Mouse (Mus musculus): ENCODE results near the gene Peak1. TPM values are rescaled to one million over a fixed set of nuclear protein-coding genes. Genes with fewer than 3 reads are reported as not detected.

Gene Peak1
- polyA plus RNA-seq, 1 experiment from 2014 or later = 2.6 TPM

DNA sequence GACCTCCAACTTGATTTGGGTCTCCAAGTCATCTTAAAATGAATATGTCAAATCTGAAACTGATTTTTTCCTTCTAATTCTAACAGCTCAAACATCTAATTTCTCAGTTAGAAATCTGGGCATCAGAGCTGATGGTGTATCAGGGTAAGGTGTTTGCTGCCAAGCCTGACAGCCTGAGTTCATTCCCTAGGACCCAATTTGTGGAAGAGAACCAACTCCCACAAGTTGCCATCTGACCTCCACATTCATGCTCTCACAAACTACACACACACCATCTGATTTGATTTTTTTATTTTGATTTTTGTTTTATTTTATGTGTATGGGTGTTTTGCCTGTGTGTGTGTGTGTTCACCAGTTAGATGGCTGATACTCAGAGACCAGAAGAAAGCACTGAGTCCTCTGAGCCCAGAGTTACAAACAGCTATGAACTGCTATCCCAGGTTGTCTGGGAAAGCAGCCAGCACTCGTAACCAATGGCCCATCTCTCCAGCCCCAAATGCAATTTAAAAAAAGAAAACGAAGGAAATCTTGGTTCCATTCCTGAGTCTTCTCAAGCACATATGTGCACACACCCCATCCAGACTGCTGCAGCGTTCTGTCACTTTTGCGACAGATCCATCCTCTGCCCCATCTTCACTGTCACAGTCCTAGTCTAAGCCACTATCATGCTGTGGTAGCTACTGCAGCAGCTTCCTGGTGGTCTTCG lies 18.1 kb upstream of the Peak1 start:
- H3K9me3 ChIP-seq (ENCODE audit: low read length) = no peaks in the 10 kb centered on the region
- H3K4me2 ChIP-seq (ENCODE audit: low read depth, low read length) = no peak overlapping the region
- WGBS (ENCODE audit: insufficient replicate concordance) = 88% methylated on average over 5 of the region's 5 CpGs
- no peak overlapping the region for H3K9ac ChIP-seq (replicated peaks)
- no peaks in the 10 kb centered on the region for H3K27me3 ChIP-seq (ENCODE audit: insufficient read depth, low read length)
- no peak for DNase-seq
- TF ChIP-seq CTCF (IDR thresholded peaks at IDR 0.05; ENCODE audit: low read depth) (no peak), EP300 (IDR thresholded peaks at IDR 0.05; ENCODE audit: low read depth) (no peak)
- no peak overlapping the region for H3K27ac ChIP-seq (ENCODE audit: low read depth)
- ATAC-seq = no peak
- no peak overlapping the region for H3K4me3 ChIP-seq (ENCODE audit: low read depth, low read length)
- no peaks in the 10 kb centered on the region for H3K4me1 ChIP-seq (ENCODE audit: insufficient read depth)
- H3K36me3 ChIP-seq (replicated peaks; ENCODE audit: insufficient read depth, low read length) = no peaks in the 10 kb centered on the region

DNA sequence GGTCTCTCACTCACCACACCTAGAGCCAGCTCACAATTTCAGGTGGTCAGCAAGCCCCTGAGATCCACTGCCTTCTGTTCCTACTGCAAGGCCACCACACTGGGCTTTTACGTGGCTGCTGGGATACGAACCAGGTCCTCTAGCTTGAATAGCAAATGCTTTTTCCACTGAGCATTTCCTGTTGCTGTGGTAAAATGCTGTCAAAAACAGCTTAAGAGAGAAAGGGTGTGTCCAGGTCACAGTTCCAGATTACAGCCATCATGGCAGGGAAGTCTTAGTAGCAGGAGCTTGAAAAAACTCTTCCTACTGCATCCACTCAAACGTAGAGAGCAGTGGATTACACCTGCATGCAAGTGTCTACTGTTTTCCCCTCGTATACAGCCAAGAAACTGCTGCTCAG lies 7.0 kb upstream of the Peak1 start:
- Histone ChIP-seq H3K4me1 (ENCODE audit: insufficient read depth) (peaks cover 14% of the 10 kb centered on the region), H3K4me3 (ENCODE audit: low read depth, low read length) (no peak overlapping the region), H3K36me3 (replicated peaks; ENCODE audit: insufficient read depth, low read length) (peaks cover 3% of the 10 kb centered on the region; the same call in 1 of the 2 replicates), H3K27me3 (ENCODE audit: insufficient read depth, low read length) (no peaks in the 10 kb centered on the region), H3K9me3 (ENCODE audit: low read length) (no peaks in the 10 kb centered on the region), H3K27ac (ENCODE audit: low read depth) (no peak overlapping the region), H3K9ac (replicated peaks) (no peak overlapping the region), H3K4me2 (ENCODE audit: low read depth, low read length) (no peak overlapping the region)
- 73% methylated on average over 4 of the region's 4 CpGs for whole genome bisulfite sequencing (ENCODE audit: insufficient replicate concordance)
- DNase-seq = no peak
- no peak for TF ChIP-seq CTCF (IDR thresholded peaks at IDR 0.05; ENCODE audit: low read depth)
- TF ChIP-seq EP300 (IDR thresholded peaks at IDR 0.05; ENCODE audit: low read depth) = no peak
- no peak for ATAC-seq

DNA sequence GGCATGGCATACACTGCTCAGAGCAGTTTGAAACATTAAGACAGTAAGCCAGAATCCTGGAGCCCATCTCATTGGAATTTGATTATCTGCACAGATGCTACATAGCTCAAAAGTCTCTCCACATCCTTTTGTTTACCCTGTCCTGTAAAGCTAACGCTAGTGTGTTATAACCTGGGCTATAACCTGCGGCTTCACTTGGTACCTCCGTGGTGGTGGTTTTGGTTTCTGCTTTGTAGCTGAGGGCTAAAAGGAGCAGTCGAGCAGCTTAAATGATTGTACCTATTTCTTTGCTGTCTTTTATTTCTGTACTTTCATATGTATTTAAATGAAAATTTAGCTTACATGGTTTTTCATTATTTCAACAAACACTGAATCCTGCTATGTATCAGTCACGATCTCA lies 4.1 kb upstream of the Peak1 start:
- Histone ChIP-seq H3K9ac (replicated peaks) (no peak overlapping the region), H3K9me3 (ENCODE audit: low read length) (no peaks in the 10 kb centered on the region), H3K36me3 (replicated peaks; ENCODE audit: insufficient read depth, low read length) (peaks cover 3% of the 10 kb centered on the region; the same call in 1 of the 2 replicates), H3K27ac (ENCODE audit: low read depth) (no peak overlapping the region), H3K4me2 (ENCODE audit: low read depth, low read length) (no peak overlapping the region), H3K4me3 (ENCODE audit: low read depth, low read length) (no peak overlapping the region), H3K27me3 (ENCODE audit: insufficient read depth, low read length) (no peaks in the 10 kb centered on the region), H3K4me1 (ENCODE audit: insufficient read depth) (peaks cover 15% of the 10 kb centered on the region)
- no peak for TF ChIP-seq CTCF (IDR thresholded peaks at IDR 0.05; ENCODE audit: low read depth)
- no peak for TF ChIP-seq EP300 (IDR thresholded peaks at IDR 0.05; ENCODE audit: low read depth)
- 71% methylated on average over 5 of the region's 5 CpGs for WGBS (ENCODE audit: insufficient replicate concordance)
- DNase-seq (no peak), ATAC-seq (no peak)

DNA sequence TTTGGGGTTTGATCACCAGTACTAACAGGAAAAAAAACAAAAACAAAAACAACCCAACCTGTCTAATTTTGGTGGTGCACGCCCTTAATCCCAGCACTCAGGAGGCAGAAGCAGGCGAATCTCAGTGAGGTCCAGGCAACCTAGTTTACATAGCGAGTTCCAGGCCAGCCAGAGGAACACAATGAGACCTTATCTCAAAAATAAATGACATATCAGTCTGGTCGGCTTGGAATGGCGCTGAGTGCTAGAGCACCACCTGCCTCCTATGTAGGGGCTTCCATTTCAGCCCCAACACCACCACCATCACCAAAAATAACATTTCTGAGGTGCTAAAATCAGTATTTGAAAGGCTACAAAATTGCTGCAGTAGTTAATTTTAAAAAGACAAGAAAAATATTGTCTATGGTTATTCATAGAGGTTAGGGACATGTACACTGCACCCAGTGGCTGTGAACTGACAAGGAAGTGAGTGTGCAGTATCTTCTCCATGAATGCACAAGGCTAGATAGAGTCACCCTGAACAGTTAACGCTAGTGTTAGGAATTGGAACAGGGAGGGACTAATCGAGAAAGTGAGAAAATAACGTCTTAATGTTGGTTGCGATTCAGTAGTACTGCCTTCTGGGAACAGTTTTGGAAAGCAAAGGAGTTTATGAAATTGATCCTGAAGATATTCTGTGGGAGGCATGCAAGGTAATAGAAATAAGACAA lies 3.2 kb upstream of the Peak1 start:
- Histone ChIP-seq H3K9me3 (ENCODE audit: low read length) (no peaks in the 10 kb centered on the region), H3K36me3 (replicated peaks; ENCODE audit: insufficient read depth, low read length) (peaks cover 3% of the 10 kb centered on the region; the same call in 1 of the 2 replicates), H3K4me1 (ENCODE audit: insufficient read depth) (peaks cover 16% of the 10 kb centered on the region), H3K9ac (replicated peaks) (no peak overlapping the region), H3K27me3 (ENCODE audit: insufficient read depth, low read length) (no peaks in the 10 kb centered on the region), H3K27ac (ENCODE audit: low read depth) (no peak overlapping the region), H3K4me2 (ENCODE audit: low read depth, low read length) (no peak overlapping the region), H3K4me3 (ENCODE audit: low read depth, low read length) (no peak overlapping the region)
- DNase-seq (no peak), ATAC-seq (no peak)
- WGBS (ENCODE audit: insufficient replicate concordance) = 57% methylated on average over 9 of the region's 9 CpGs
- TF ChIP-seq EP300 (IDR thresholded peaks at IDR 0.05; ENCODE audit: low read depth) (no peak), CTCF (IDR thresholded peaks at IDR 0.05; ENCODE audit: low read depth) (no peak)

DNA sequence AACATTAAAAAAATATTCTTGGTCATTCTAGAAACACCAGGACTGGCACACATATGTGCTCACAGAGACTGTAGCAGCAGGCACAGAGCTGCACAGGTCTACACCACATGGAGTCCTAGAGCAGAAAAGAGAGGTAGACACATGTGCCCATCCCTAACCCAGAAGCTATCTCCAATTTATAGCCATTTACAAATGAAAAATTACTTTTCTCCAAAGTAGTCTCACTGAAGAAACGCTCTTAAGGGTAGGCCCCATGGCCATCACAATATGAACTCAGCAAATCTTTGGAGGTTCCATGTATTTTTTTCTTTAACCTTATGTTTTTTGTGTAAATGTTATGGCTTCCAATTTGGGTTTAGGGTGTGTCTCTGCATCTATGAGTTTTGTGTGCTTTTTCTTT lies 2.4 kb upstream of the Peak1 start:
- Histone ChIP-seq H3K9me3 (ENCODE audit: low read length) (no peaks in the 10 kb centered on the region), H3K27ac (ENCODE audit: low read depth) (no peak overlapping the region), H3K4me3 (ENCODE audit: low read depth, low read length) (no peak overlapping the region), H3K4me2 (ENCODE audit: low read depth, low read length) (no peak overlapping the region), H3K4me1 (ENCODE audit: insufficient read depth) (peaks cover 16% of the 10 kb centered on the region), H3K9ac (replicated peaks) (no peak overlapping the region), H3K27me3 (ENCODE audit: insufficient read depth, low read length) (no peaks in the 10 kb centered on the region), H3K36me3 (replicated peaks; ENCODE audit: insufficient read depth, low read length) (peaks cover 3% of the 10 kb centered on the region; the same call in 1 of the 2 replicates)
- TF ChIP-seq CTCF (IDR thresholded peaks at IDR 0.05; ENCODE audit: low read depth) = no peak
- no peak for TF ChIP-seq EP300 (IDR thresholded peaks at IDR 0.05; ENCODE audit: low read depth)
- ATAC-seq (no peak), DNase-seq (no peak)
- WGBS (ENCODE audit: insufficient replicate concordance) = 75% methylated on average over 1 of the region's 1 CpGs

DNA sequence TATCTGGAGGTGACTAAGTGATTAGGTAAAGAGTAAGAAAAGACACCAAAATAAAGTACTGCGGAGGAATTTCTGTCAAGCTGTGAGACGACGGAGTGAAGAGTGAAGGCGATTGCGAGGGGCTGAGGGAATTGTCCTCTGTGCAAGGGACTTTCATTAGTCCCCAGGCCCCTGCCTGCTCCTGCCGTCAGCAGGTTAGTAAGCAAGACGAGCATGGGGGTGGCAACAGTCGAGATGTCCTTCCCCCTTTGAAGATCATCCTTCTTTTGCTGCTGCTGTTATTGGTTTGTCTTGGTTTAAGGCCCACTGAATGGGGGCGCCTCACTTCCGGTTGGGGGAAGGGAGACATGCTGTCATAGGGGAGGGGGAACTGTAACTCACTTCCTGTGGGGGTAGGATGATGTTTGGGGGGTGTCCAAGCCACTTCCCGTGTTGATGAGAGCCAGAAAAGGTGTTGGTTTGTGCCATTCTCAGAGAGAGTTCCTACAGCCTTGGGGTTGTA lies 922 bp upstream of the Peak1 start:
- H3K9ac ChIP-seq (replicated peaks) = peak overlapping the region; percentile 67
- no peak for TF ChIP-seq EP300 (IDR thresholded peaks at IDR 0.05; ENCODE audit: low read depth)
- no peak for TF ChIP-seq CTCF (IDR thresholded peaks at IDR 0.05; ENCODE audit: low read depth)
- DNase-seq (peak; percentile 83), ATAC-seq (peak; percentile 28)
- H3K27me3 ChIP-seq (ENCODE audit: insufficient read depth, low read length) = no peaks in the 10 kb centered on the region
- 0% methylated on average over 11 of the region's 11 CpGs for WGBS (ENCODE audit: insufficient replicate concordance)
- peaks cover 3% of the 10 kb centered on the region; the same call in 1 of the 2 replicates for H3K36me3 ChIP-seq (replicated peaks; ENCODE audit: insufficient read depth, low read length)
- H3K4me2 ChIP-seq (ENCODE audit: low read depth, low read length) = peak overlapping the region; percentile 96
- peaks cover 9% of the 10 kb centered on the region; the same call in 1 of the 2 replicates for H3K4me1 ChIP-seq (ENCODE audit: insufficient read depth)
- H3K9me3 ChIP-seq (ENCODE audit: low read length) = no peaks in the 10 kb centered on the region
- H3K27ac ChIP-seq (ENCODE audit: low read depth) = peak overlapping the region; percentile 85
- H3K4me3 ChIP-seq (ENCODE audit: low read depth, low read length) = peak overlapping the region; percentile 79

Measured in liver, postnatal 0 days (tissue).